Mouse (Mus musculus): ENCODE data around the gene Nbl1. TPM values are rescaled to one million over a fixed set of nuclear protein-coding genes. Genes with fewer than 3 reads are reported as not detected.

Nbl1 gene
- total RNA-seq, 2 experiments from 2014 or later, result 32.8 to 38.3 TPM

DNA sequence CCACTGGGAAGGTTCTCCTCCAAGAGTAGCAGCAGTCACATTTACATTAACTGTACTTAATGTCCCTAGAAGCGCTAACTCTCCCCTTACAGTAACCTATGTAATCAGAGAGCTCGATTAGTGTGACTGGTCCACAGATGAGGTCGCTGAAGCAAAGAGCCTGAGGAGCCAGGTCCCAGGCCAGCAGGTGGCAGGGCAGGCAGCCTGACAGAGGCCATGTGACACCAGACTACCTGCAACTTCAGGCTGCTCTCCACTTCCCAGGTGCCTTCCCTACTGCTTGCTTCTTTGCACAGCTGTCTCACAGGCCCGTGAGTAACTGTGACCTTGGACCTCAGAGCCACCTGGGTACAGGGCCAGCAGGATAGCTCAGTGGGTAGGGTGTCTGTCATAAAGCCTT is 58.3 kb downstream of the Nbl1 start:
- DNase-seq, result no peak
- intact Hi-C loops (cut with DNase I), result no loop called here

DNA sequence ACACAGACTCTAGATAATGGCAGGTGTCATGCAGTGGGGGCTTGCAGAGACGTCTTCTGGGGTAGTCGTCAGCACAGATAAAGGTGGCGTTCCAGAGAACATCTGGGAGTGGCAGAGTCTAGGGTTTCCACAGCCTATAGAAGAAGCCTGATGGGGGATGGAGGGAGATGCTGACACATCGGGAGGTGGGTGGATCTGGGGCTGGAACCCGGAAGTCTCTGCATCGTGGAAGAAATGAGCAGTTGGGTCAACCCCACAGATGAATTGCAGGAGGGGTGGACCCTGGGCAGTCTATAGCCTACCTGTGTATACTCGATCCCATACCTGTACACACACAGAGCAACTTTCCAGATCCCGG is 58.8 kb downstream of the Nbl1 start:
- intact Hi-C loops (cut with DNase I), result no loop called here
- DNase-seq, result no peak

DNA sequence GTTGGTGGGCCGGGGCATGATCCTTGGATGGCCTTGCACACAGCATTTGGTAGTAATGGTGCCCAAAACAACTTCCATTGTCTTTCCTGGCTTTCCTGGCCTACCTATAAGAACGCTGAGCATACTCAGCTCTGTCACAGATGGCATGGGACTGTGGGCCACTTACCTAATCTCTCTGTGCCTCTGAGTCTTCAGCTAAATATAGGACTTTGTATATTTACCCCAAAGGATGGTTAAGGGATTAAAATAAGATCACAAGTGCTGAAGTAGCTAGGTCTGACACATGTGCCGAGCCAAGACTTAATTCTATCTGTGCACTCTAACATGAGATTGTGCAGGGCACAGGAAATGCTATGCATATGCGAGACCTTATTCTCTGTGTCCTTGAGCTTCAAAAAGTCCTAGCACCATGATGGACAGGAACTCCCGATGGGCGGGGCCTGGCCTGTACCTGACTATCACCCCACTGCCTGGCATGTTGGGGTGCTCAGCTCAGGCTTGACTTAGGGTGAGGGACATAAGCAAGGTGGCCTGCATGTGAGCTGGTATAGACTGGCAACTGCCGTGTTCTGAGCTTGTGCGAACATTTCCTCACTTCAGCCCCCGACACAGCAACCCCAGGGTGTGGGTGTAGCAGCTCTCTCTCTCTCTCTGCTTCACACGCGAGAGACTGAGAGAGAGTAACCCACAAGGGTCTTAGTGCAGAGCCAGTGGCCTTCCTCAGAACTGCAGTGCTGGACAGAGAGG is 59.4 kb downstream of the Nbl1 start:
- intact Hi-C loops (cut with DNase I), result no loop called here
- no peak for DNase-seq

DNA sequence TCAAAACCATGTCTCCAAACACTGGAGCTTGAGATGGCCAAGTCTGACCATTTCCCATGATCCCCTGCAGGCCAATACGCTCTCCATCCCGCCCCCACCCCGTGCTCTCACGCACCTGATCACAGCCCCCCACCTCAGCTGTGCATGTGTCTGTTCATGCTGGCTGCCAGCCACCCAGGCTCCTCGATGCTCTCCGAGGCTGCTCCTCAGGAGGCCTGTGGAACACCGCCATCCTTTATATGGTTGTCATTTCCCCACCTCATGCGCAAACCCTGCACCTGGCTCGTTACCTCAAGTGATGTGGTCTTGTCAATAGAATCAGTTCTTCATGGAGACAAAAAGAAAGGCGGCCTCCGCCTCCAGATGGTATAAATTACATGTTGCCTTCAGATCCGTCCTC is 60.3 kb downstream of the Nbl1 start:
- peak; percentile 38 for DNase-seq
- intact Hi-C loops (cut with DNase I), result no loop called here

Other genes with a start within 250 kb of the Nbl1 start
- gene Pla2g5, start 229.5 kb downstream of the Nbl1 start, total RNA-seq (2021), result 1 to 10 TPM; 2.4 TPM
- gene Gm13030, start 219.0 kb downstream of the Nbl1 start, total RNA-seq (2021), result not detected
- gene Pla2g2e, start 215.1 kb downstream of the Nbl1 start, total RNA-seq (2021), result not detected
- gene Otud3, start 179.0 kb downstream of the Nbl1 start, total RNA-seq (2021), result 10 to 100 TPM; 12.5 to 12.8 TPM
- gene Rnf186, start 125.9 kb downstream of the Nbl1 start, total RNA-seq (2021), result not detected
- gene Tmco4, start 120.1 kb downstream of the Nbl1 start, total RNA-seq (2021), result 1 to 10 TPM in 1 of 2 experiments, under 1 TPM in 1; 0.74 to 1.4 TPM
- gene Htr6, start 17.4 kb downstream of the Nbl1 start, total RNA-seq (2021), result 1 to 10 TPM; 4.1 to 5.1 TPM
- gene Minos1, start 38.1 kb upstream of the Nbl1 start, total RNA-seq (2021), result 100 to 1,000 TPM; 184 TPM
- 100 to 1,000 TPM; 298 to 302 TPM for gene Capzb, start 99.9 kb upstream of the Nbl1 start, total RNA-seq (2021)
- gene Pqlc2, start 217.7 kb upstream of the Nbl1 start, total RNA-seq (2021), result 10 to 100 TPM; 12.7 to 12.9 TPM
- gene Akr7a5, start 217.8 kb upstream of the Nbl1 start, total RNA-seq (2021), result 10 to 100 TPM; 24.9 to 26.4 TPM